Mouse (Mus musculus) heart, adult 2 months (tissue): ENCODE data around the gene Slc22a22. TPM values are rescaled to one million over a fixed set of nuclear protein-coding genes. Genes with fewer than 3 reads are reported as not detected.

Source experiments
- DNase-seq, 2 experiments: peaks; one replicate each; pipeline ENCODE4 v3.0.0; 2021
- H3K27ac ChIP-seq: fragments of 200-600 bp; 2 replicates; pipeline ENCODE4 v1.8.1; 2022
- H3K27me3 ChIP-seq: fragments of 200-500 bp; 2 replicates; pipeline ENCODE4 v1.6.1; 2012; ENCODE audit warnings: mild to moderate bottlenecking, low read length, inconsistent platforms, mixed read lengths; ENCODE audit not compliant: control insufficient read depth, insufficient read depth
- H3K36me3 ChIP-seq: fragments of 200-500 bp; 2 replicates; pipeline ENCODE4 v1.6.1; 2012; ENCODE audit warnings: low read length, inconsistent platforms; ENCODE audit not compliant: control insufficient read depth, insufficient read depth
- H3K4me1 ChIP-seq: fragments of 200-500 bp; 2 replicates; pipeline ENCODE4 v1.6.1; 2011; ENCODE audit warnings: low read length; ENCODE audit not compliant: control insufficient read depth, insufficient read depth
- H3K4me3 ChIP-seq: fragments of 200-600 bp; 2 replicates; pipeline ENCODE4 v1.8.1; 2022
- H3K79me2 ChIP-seq: fragments of 200-500 bp; replicated peaks from 2 replicates; pipeline ENCODE4 v1.6.1; 2012; ENCODE audit warnings: mild to moderate bottlenecking, inconsistent platforms, low read length, moderate library complexity, mixed read lengths; ENCODE audit not compliant: control insufficient read depth, insufficient read depth
- H3K9ac ChIP-seq: fragments of 200-500 bp; 2 replicates; pipeline ENCODE4 v1.6.1; 2012; ENCODE audit warnings: low read depth, mild to moderate bottlenecking, control low read depth, inconsistent platforms, low read length, mixed read lengths
- CTCF ChIP-seq: fragments of 200-600 bp; IDR thresholded peaks from 2 replicates; pipeline ENCODE4 v1.8.1; 2022; ENCODE audit warnings: antibody characterized with exemption, mild to moderate bottlenecking, moderate library complexity
- EP300 ChIP-seq: fragments of 200-500 bp; IDR thresholded peaks from 2 replicates; pipeline ENCODE4 v1.6.1; 2011; ENCODE audit warnings: low read depth, low read length, control low read depth; ENCODE audit not compliant: insufficient read depth
- POLR2A ChIP-seq: fragments of 200-500 bp; IDR thresholded peaks from 2 replicates; pipeline ENCODE4 v1.6.1; 2011; ENCODE audit warnings: mild to moderate bottlenecking, low read depth, low read length, control low read depth; ENCODE audit not compliant: insufficient read depth
- WGBS: fragments of 180-500 bp; shearing (Covaris S2); methylation state at CpG from one replicate; pipeline ENCODE4 v1.1.7; 2018; 5-methylcytosine and 5-hydroxymethylcytosine counted together
- intact Hi-C: fragments of 180-260 bp; cut with DNase I; formaldehyde crosslinking; loops from one replicate; pipeline ENCODE4 v1.15.1; 2025
- polyA plus RNA-seq: library from polyadenylated mRNA; depleted of rRNA; stranded (reverse); fragments of >200 nt; gene quantifications from 2 replicates; pipeline ENCODE4 v1.2.3, GENCODE M21; 2012
- total RNA-seq, 2 experiments: library from RNA; stranded (reverse); gene quantifications; 2 replicates each; pipeline ENCODE4 v1.2.3; 2021

Gene Slc22a22
- total and polyA plus RNA-seq, 3 experiments: not detected

- no peak for DNase-seq
- Histone ChIP-seq H3K79me2 (no peaks in the 10 kb centered on the region), H3K9ac (no peak overlapping the region), H3K27ac (no peak overlapping the region), H3K4me3 (no peak overlapping the region), H3K36me3 (no peaks in the 10 kb centered on the region), H3K4me1 (no peaks in the 10 kb centered on the region), H3K27me3 (no peaks in the 10 kb centered on the region)
- intact Hi-C loops: no loop called here
- TF ChIP-seq POLR2A (no peak), EP300 (no peak), CTCF (no peak)
These were observed 11.4 kb downstream of the Slc22a22 start for GRCm38 (mm10) chr15:57465996-57466395.

GRCm38 (mm10) chr15:57465061-57465460 lies 12.4 kb downstream of the Slc22a22 start:
- Histone ChIP-seq H3K36me3 (no peaks in the 10 kb centered on the region), H3K4me1 (no peaks in the 10 kb centered on the region), H3K9ac (no peak overlapping the region), H3K27me3 (no peaks in the 10 kb centered on the region), H3K79me2 (no peaks in the 10 kb centered on the region), H3K4me3 (no peak overlapping the region), H3K27ac (no peak overlapping the region)
- TF ChIP-seq EP300 (no peak), CTCF (no peak), POLR2A (no peak)
- intact Hi-C loops: no loop called here
- WGBS: 74% methylated on average over 6 of the region's 6 CpGs
- no peak for DNase-seq

- TF ChIP-seq EP300 (no peak), POLR2A (no peak), CTCF (no peak)
- Histone ChIP-seq H3K79me2 (no peaks in the 10 kb centered on the region), H3K9ac (no peak overlapping the region), H3K36me3 (no peaks in the 10 kb centered on the region), H3K4me1 (no peaks in the 10 kb centered on the region), H3K27me3 (no peaks in the 10 kb centered on the region), H3K4me3 (no peak overlapping the region), H3K27ac (no peak overlapping the region)
- no peak for DNase-seq
- WGBS: 74% methylated on average over 11 of the region's 11 CpGs
- intact Hi-C loops: no loop called here
These were observed 13.4 kb downstream of the Slc22a22 start for GRCm38 (mm10) chr15:57464066-57464465.

GRCm38 (mm10) chr15:57461284-57461683 lies 16.1 kb downstream of the Slc22a22 start:
- Histone ChIP-seq H3K36me3 (no peaks in the 10 kb centered on the region), H3K27ac (no peak overlapping the region), H3K4me3 (no peak overlapping the region), H3K79me2 (no peaks in the 10 kb centered on the region), H3K27me3 (no peaks in the 10 kb centered on the region), H3K4me1 (no peaks in the 10 kb centered on the region), H3K9ac (no peak overlapping the region)
- DNase-seq: no peak
- TF ChIP-seq EP300 (no peak), CTCF (no peak), POLR2A (no peak)
- intact Hi-C loops: no loop called here
- WGBS: 53% methylated on average over 1 of the region's 1 CpGs

GRCm38 (mm10) chr15:57457374-57457773 lies 20.1 kb downstream of the Slc22a22 start:
- TF ChIP-seq CTCF (no peak), EP300 (no peak), POLR2A (no peak)
- Histone ChIP-seq H3K4me1 (no peaks in the 10 kb centered on the region), H3K27ac (no peak overlapping the region), H3K36me3 (no peaks in the 10 kb centered on the region), H3K27me3 (no peaks in the 10 kb centered on the region), H3K4me3 (no peak overlapping the region), H3K79me2 (no peaks in the 10 kb centered on the region), H3K9ac (no peak overlapping the region)
- WGBS: 55% methylated on average over 2 of the region's 2 CpGs
- no peak for DNase-seq
- intact Hi-C loops: no loop called here

- no peaks in the 10 kb centered on the region for H3K4me1 ChIP-seq
- no peak for DNase-seq
- H3K27ac ChIP-seq: no peak overlapping the region
- intact Hi-C loops: no loop called here
- H3K36me3 ChIP-seq: no peaks in the 10 kb centered on the region
- H3K9ac ChIP-seq: no peak overlapping the region
- 61% methylated on average over 2 of the region's 2 CpGs for WGBS
- no peaks in the 10 kb centered on the region for H3K79me2 ChIP-seq
- no peak for TF ChIP-seq EP300
- TF ChIP-seq CTCF: no peak
- TF ChIP-seq POLR2A: no peak
- no peak overlapping the region for H3K4me3 ChIP-seq
- no peaks in the 10 kb centered on the region for H3K27me3 ChIP-seq
These were observed 42.6 kb downstream of the Slc22a22 start for GRCm38 (mm10) chr15:57434710-57435404.
